Mouse (Mus musculus): ENCODE measurements at regions not wholly inside any gene's neighbourhood (a gene's known extent, or its start where the extent isn't known, plus 50 kb on each side); places are given as distances from the start of the nearest gene placed in this dataset.

DNA sequence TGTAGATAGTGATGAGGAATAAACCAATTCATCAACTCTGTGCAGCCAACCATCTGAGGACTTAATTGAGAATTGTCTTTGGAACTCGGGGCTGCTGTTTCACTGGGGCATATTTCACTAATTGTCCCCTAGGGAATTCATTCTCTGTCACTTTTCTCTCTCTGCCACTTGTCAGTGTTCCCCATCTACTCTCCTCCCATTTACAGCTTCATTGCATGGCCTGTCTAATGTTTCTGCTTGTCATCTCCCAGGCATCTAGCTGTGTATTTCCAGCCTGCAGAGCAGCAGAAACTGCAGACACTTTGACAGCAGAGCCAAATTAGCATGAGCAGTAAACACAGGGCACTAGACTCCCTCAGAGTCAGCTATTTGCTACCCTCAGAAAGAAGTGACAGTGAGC, 1105.2 kb downstream of the Ntrk3 start:
- no peak for ATAC-seq (replicated peaks; ENCODE audit: low read depth, poor library complexity, severe bottlenecking)

- no peak for ATAC-seq (replicated peaks; ENCODE audit: low read depth, poor library complexity, severe bottlenecking)
Observed at GRCm38 (mm10) chr7:77623491-77623890, 1114.3 kb downstream of the Ntrk3 start.

DNA sequence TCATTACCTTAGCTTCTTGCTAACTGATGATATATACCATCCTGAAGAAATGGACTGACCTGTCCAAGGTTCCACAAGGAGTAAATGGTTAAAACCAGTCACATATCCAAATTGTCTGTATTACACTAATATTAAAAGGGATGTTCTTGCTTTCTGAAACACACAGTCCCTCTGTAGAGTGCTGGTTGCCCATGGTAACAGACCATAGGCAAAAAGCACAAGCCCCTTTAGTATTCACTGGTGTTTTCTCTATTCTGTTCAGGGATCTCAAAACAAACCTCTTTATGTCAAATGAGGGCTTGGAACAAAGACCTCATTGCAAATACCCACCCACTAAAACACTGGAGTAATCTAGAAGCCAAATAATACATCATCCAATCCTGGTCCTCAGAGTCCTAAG, 1114.9 kb downstream of the Ntrk3 start:
- ATAC-seq (replicated peaks; ENCODE audit: low read depth, poor library complexity, severe bottlenecking): no peak

GRCm38 (mm10) chr7:77572872-77573271, 1164.9 kb downstream of the Ntrk3 start:
- no peak for ATAC-seq (replicated peaks; ENCODE audit: low read depth, poor library complexity, severe bottlenecking)

DNA sequence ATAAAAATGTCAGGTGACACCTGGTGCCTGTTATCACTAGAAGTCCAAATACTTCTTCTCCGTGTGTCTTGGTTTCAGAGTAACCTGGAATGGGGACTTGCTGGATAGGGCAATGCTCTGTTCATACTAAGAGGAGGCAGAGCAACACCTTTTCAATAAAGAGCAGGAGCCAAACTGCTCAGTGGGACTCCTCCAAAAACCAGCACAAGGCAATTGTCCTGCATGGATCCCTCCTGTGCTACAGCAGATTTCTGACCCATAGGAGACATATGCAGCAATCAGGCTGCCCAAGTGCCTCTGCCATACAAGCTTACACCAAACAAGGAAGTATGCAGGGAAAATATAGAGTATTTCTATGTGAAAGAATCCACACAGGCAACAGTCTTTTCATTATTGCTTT, 1178.7 kb downstream of the Ntrk3 start:
- ATAC-seq (replicated peaks; ENCODE audit: low read depth, poor library complexity, severe bottlenecking): no peak

DNA sequence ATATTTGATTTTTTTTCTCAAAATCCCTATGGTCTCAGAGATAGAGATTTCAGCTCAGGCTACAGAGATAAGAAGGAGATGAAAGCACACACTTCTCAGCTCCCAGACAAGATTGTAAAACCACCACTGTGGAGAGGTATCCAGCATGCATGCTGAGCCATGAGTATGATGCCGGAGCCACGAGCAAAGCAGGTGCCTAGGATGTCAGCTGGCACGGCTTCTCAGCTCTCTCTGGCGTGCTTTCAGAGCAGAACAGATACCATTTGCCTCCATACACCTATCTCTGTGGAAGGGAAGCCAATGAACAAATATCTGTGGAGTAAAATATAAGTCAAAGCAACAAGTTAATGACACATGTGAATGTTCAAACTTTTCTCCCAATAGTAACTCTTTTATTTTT, 1179.3 kb downstream of the Ntrk3 start:
- ATAC-seq (replicated peaks; ENCODE audit: low read depth, poor library complexity, severe bottlenecking): no peak

DNA sequence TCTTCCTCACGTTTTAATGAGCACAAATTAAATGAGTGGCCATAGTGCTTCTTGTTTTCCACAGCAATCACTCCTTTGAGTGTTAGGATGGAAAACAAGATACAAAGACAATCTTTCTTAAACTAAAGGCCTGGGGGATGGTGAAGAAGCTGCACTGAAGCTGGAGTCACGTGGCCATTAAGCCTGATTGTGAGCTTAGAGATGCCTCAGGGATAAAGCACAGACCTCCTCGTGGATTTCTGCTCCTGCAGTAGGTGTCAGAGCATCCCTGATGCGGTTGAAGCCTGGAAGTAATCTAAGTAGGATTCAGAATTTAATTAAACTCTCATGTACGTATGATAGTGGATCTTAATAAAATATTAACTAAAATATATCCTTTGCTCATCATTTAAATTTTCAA, 1200.9 kb downstream of the Ntrk3 start:
- ATAC-seq (replicated peaks; ENCODE audit: low read depth, poor library complexity, severe bottlenecking): no peak

DNA sequence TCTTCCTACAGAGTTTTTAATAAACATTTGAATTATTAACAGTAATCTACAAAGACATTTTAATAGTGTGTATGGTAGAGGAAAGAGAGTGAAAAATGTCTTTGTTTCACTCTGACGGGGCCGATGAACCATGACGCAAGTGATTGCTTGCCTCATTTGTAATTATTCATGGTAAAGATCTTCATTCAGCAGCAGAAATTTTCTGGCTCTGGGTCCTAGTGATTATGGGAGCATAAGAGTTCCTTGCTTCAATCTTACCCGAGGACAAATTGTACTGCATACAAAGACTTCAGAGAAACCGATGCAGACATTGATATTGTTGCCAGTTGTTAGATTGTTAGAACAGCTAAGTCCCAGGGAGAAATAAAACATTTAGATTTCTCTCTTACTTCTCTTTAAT, 1209.9 kb downstream of the Ntrk3 start:
- no peak for ATAC-seq (replicated peaks; ENCODE audit: low read depth, poor library complexity, severe bottlenecking)

DNA sequence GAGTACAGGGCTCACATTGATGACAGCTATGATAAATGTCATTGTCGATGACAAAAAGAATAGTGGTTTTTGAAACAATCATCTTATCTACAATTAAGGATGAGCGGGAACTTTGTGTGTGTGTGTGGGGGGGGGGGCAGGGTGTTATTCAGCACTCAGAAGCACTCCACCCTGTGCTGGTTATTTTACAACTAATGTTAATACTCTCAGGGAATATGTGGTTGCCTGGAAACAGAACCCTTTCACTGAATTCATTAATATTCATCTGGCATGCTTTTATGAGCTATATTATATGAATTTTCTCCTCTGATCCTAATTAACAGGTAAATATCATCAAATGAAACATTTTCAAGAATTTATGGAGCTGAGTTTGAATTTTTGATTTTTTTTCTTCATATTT, 1228.2 kb downstream of the Ntrk3 start:
- no peak for ATAC-seq (replicated peaks; ENCODE audit: low read depth, poor library complexity, severe bottlenecking)

GRCm38 (mm10) chr7:77507606-77508005, 1230.2 kb downstream of the Ntrk3 start:
- peak; percentile 65 for ATAC-seq (replicated peaks; ENCODE audit: low read depth, poor library complexity, severe bottlenecking)

DNA sequence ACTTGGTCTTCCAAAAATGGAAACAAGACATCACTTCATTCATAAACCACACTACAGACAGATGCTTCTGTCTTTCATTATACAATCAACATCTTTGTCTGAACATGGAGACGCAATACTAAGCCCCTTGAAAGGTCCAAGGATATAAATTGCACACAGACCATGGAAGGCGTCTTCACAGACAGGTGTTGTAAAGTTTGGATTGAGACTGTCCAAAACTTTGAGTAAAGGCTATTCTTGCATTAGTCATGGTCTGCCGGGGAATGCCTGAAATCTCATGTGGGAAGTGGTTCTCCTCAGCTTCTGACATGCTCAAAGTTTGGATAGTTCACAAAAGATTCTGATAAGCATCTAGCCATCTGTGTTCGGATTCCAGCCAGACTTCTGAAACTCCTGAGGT, 1235.2 kb downstream of the Ntrk3 start:
- ATAC-seq (replicated peaks; ENCODE audit: low read depth, poor library complexity, severe bottlenecking): no peak

- ATAC-seq (replicated peaks; ENCODE audit: low read depth, poor library complexity, severe bottlenecking): no peak
Observed at GRCm38 (mm10) chr7:77495066-77495465, 1242.7 kb downstream of the Ntrk3 start.

DNA sequence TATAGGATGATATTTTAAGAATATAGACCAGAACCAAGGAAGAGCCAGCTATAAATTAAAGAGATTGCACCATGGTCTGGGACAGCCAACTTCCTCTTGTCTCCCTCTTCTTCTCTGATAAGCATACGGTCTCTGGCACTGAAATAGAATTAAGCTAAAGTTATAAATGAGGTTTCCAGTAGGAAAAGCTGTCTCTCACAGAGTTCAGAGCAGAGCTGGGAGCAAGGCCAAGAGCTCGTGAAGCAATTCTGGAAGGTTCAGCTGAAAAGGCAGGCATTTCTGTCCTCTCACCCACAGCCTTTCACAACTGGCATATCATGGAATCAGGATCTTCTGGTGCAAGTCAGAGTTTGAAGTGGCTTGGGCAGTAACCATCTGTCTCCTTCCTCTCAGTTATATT, 1247.8 kb downstream of the Agbl1 start:
- ATAC-seq (replicated peaks; ENCODE audit: low read depth, poor library complexity, severe bottlenecking): no peak

DNA sequence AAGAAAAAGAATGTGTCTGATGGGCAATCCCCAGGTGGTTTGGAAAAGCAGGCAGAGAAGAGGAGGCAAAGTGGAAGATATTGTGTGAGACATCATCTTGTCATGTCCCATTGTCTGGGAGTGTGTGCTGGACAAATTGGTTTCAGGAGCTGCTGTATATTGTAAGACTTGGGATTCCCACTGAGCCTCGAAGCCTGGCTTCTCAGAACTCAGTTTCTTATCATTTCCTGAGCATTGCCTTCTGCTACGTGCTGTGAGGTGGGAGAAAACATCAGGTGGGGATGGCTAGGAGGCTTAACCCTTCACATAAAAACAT, 1216.3 kb downstream of the Agbl1 start:
- no peak for ATAC-seq (replicated peaks; ENCODE audit: low read depth, poor library complexity, severe bottlenecking)

DNA sequence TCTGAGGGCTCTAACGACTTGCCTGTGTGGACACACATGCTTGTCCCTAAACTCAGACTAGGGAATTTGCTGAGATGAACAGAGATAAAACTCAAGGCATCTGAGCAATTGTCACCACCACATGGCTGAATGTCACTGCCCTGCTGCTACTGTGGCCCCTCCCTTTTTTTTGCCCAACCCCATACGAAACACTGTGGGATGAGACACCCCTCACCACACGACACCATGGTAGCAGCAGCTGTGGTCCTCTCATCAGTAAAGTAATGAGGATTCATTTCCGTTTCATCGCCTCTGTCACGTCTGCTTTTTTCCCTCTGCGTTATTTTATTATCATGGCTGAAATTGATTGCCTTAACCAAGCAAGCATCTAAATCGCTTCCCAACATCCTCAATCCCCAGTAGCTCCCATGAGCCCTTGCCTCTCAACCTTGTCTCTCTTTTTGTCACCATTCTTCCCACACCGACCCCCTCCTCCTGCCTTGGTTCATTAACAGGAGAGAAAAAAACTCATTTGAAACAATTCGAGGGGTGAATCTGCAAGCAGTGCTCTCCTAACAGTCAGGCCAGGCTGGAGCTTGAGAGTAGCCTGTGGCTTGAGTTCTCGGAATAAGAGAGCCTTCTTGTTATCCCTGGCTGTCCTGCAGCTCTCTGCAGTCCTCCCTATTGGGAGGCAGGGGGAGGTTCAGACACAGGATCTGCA, 1215.8 kb downstream of the Agbl1 start:
- ATAC-seq (replicated peaks; ENCODE audit: low read depth, poor library complexity, severe bottlenecking): no peak

- peak; percentile 67 for ATAC-seq (replicated peaks; ENCODE audit: low read depth, poor library complexity, severe bottlenecking)
Observed at GRCm38 (mm10) chr7:77441622-77442021, 1211.9 kb downstream of the Agbl1 start.

GRCm38 (mm10) chr7:77413606-77414005, 1183.9 kb downstream of the Agbl1 start:
- no peak for ATAC-seq (replicated peaks; ENCODE audit: low read depth, poor library complexity, severe bottlenecking)
